Mouse (Mus musculus) stomach, embryonic 14.5 days (tissue): Measurements from ENCODE around the gene Qars. TPM values are rescaled to one million over a fixed set of nuclear protein-coding genes. Genes with fewer than 3 reads are reported as not detected.

Experiments used
- ATAC-seq: fragments of 200-750 bp; cut with Nextera tagmentation; 2 replicates; pipeline ENCODE4 v1.8.0; 2017; ENCODE audit warnings: low read depth, moderate TSS enrichment; ENCODE audit not compliant: insufficient number of reproducible peaks, insufficient read depth, low FRiP score
- H3K27ac ChIP-seq: fragments of 300-500 bp; sonication (generic); 2 replicates; pipeline ENCODE4 v1.5.1; 2014; ENCODE audit warnings: mild to moderate bottlenecking, low read length, moderate library complexity, mixed read lengths
- H3K27me3 ChIP-seq: fragments of 300-500 bp; sonication (generic); 2 replicates; pipeline ENCODE4 v1.6.1; 2014; ENCODE audit warnings: low read length, control low read depth, mixed read lengths; ENCODE audit not compliant: control insufficient read depth, insufficient read depth
- H3K36me3 ChIP-seq: fragments of 300-500 bp; sonication (generic); 2 replicates; pipeline ENCODE4 v1.6.1; 2014; ENCODE audit warnings: mild to moderate bottlenecking, control low read depth, low read length, moderate library complexity, mixed read lengths; ENCODE audit not compliant: control insufficient read depth, insufficient read depth
- H3K4me1 ChIP-seq: fragments of 300-500 bp; sonication (generic); 2 replicates; pipeline ENCODE4 v1.6.1; 2014; ENCODE audit warnings: low read length, control low read depth, mixed read lengths; ENCODE audit not compliant: control insufficient read depth, insufficient read depth
- H3K4me2 ChIP-seq: fragments of 300-500 bp; sonication (generic); replicated peaks from 2 replicates; pipeline ENCODE4 v1.6.1; 2014; ENCODE audit warnings: low read depth, low read length, control low read depth
- H3K4me3 ChIP-seq: fragments of 300-500 bp; sonication (generic); 2 replicates; pipeline ENCODE4 v1.5.1; 2014; ENCODE audit warnings: low read depth, low read length, control low read depth
- H3K9ac ChIP-seq: fragments of 300-500 bp; sonication (generic); replicated peaks from 2 replicates; pipeline ENCODE4 v1.6.1; 2014; ENCODE audit warnings: low read depth, mild to moderate bottlenecking, control low read depth, low read length, moderate library complexity, mixed read lengths
- H3K9me3 ChIP-seq: fragments of 300-500 bp; sonication (generic); 2 replicates; pipeline ENCODE4 v1.6.1; 2016; ENCODE audit warnings: low read depth, low read length, control low read depth; ENCODE audit not compliant: control insufficient read depth
- WGBS: fragments of 180-500 bp; shearing (Covaris S2); extraction: QIAGEN DNeasy Blood & Tissue Kit; methylation state at CpG from one replicate; pipeline ENCODE4 v1.1.7; 2014; 5-methylcytosine and 5-hydroxymethylcytosine counted together
- polyA plus RNA-seq: library from polyadenylated mRNA; unstranded; fragments of >200 nt; fragmentation: Nextera tagmentation; extraction: Ambion mirVana; gene quantifications from 2 replicates; pipeline ENCODE4 v1.2.1, GENCODE M21; 2014

Gene Qars
- polyA plus RNA-seq, 1 experiment from 2014 or later = 114 TPM

GRCm38 (mm10) chr9:108530954-108531353, 23.4 kb downstream of the Qars start:
- ATAC-seq = no peak
- no peaks in the 10 kb centered on the region for H3K4me1 ChIP-seq
- H3K27me3 ChIP-seq = no peaks in the 10 kb centered on the region
- no peak overlapping the region for H3K4me3 ChIP-seq
- no peak overlapping the region for H3K9ac ChIP-seq
- WGBS = 84% methylated on average over 1 of the region's 1 CpGs
- no peak overlapping the region for H3K4me2 ChIP-seq
- no peaks in the 10 kb centered on the region for H3K9me3 ChIP-seq
- peaks cover 62% of the 10 kb centered on the region for H3K36me3 ChIP-seq
- H3K27ac ChIP-seq = no peak overlapping the region

- no peaks in the 10 kb centered on the region for H3K27me3 ChIP-seq
- H3K9me3 ChIP-seq = no peaks in the 10 kb centered on the region
- no peak overlapping the region for H3K27ac ChIP-seq
- no peak for ATAC-seq
- no peaks in the 10 kb centered on the region for H3K4me1 ChIP-seq
- no peak overlapping the region for H3K4me2 ChIP-seq
- H3K9ac ChIP-seq = no peak overlapping the region
- no peak overlapping the region for H3K4me3 ChIP-seq
- 94% methylated on average over 1 of the region's 1 CpGs for WGBS
- peaks cover 64% of the 10 kb centered on the region for H3K36me3 ChIP-seq
These were observed 24.0 kb downstream of the Qars start for GRCm38 (mm10) chr9:108531496-108531895.

GRCm38 (mm10) chr9:108540846-108541245, 33.3 kb downstream of the Qars start:
- Histone ChIP-seq H3K4me3 (no peak overlapping the region), H3K9me3 (no peaks in the 10 kb centered on the region), H3K4me1 (no peaks in the 10 kb centered on the region), H3K9ac (no peak overlapping the region), H3K27ac (no peak overlapping the region), H3K36me3 (peaks cover 68% of the 10 kb centered on the region), H3K27me3 (no peaks in the 10 kb centered on the region), H3K4me2 (no peak overlapping the region)
- no peak for ATAC-seq

- H3K9ac ChIP-seq = no peak overlapping the region
- no peak overlapping the region for H3K27ac ChIP-seq
- H3K27me3 ChIP-seq = no peaks in the 10 kb centered on the region
- H3K4me3 ChIP-seq = no peak overlapping the region
- no peaks in the 10 kb centered on the region for H3K9me3 ChIP-seq
- H3K4me2 ChIP-seq = no peak overlapping the region
- ATAC-seq = no peak
- H3K36me3 ChIP-seq = peaks cover 75% of the 10 kb centered on the region
- 92% methylated on average over 3 of the region's 3 CpGs for WGBS
- H3K4me1 ChIP-seq = no peaks in the 10 kb centered on the region
These were observed 38.5 kb downstream of the Qars start for GRCm38 (mm10) chr9:108545986-108546385.

- H3K4me1 ChIP-seq = no peaks in the 10 kb centered on the region
- no peak overlapping the region for H3K4me2 ChIP-seq
- ATAC-seq = no peak
- no peaks in the 10 kb centered on the region for H3K27me3 ChIP-seq
- H3K27ac ChIP-seq = no peak overlapping the region
- 94% methylated on average over 1 of the region's 1 CpGs for WGBS
- no peaks in the 10 kb centered on the region for H3K9me3 ChIP-seq
- H3K36me3 ChIP-seq = peaks cover 70% of the 10 kb centered on the region
- no peak overlapping the region for H3K4me3 ChIP-seq
- H3K9ac ChIP-seq = no peak overlapping the region
These were observed 39.4 kb downstream of the Qars start for GRCm38 (mm10) chr9:108546875-108547274.

- H3K9me3 ChIP-seq = no peaks in the 10 kb centered on the region
- H3K4me1 ChIP-seq = peaks cover 6% of the 10 kb centered on the region; the same call in 1 of the 2 replicates
- H3K4me3 ChIP-seq = no peak overlapping the region
- H3K9ac ChIP-seq = no peak overlapping the region
- WGBS = 88% methylated on average over 4 of the region's 4 CpGs
- no peaks in the 10 kb centered on the region for H3K27me3 ChIP-seq
- ATAC-seq = no peak
- H3K4me2 ChIP-seq = no peak overlapping the region
- peaks cover 64% of the 10 kb centered on the region for H3K36me3 ChIP-seq
- H3K27ac ChIP-seq = no peak overlapping the region
These were observed 51.7 kb downstream of the Qars start for GRCm38 (mm10) chr9:108559169-108559568.

- Histone ChIP-seq H3K4me2 (peak within 1 kb of the TSS; percentile 81), H3K9ac (peak within 1 kb of the TSS; percentile 68), H3K4me1 (peaks cover 6% of the 10 kb centered on the region; the same call in 1 of the 2 replicates), H3K36me3 (peaks cover 58% of the 10 kb centered on the region), H3K9me3 (no peaks in the 10 kb centered on the region), H3K27me3 (no peaks in the 10 kb centered on the region), H3K27ac (no peak within 1 kb of the TSS; the same call in 1 of the 2 replicates), H3K4me3 (peak within 1 kb of the TSS; percentile 63)
- ATAC-seq = peak; percentile 99
- 0% methylated on average over 53 of the region's 53 CpGs for WGBS
These were observed 52.8 kb downstream of the Qars start, which contains the start of gene Impdh2 for GRCm38 (mm10) chr9:108560227-108560841. Gene Impdh2 (plus strand): TSS chr9:108560286.

GRCm38 (mm10) chr9:108563671-108564070, 56.2 kb downstream of the Qars start:
- H3K4me2 ChIP-seq = no peak overlapping the region
- H3K36me3 ChIP-seq = peaks cover 37% of the 10 kb centered on the region
- no peak overlapping the region for H3K9ac ChIP-seq
- WGBS = 93% methylated on average over 8 of the region's 8 CpGs
- H3K4me3 ChIP-seq = no peak overlapping the region
- no peaks in the 10 kb centered on the region for H3K9me3 ChIP-seq
- H3K4me1 ChIP-seq = peaks cover 20% of the 10 kb centered on the region
- H3K27me3 ChIP-seq = no peaks in the 10 kb centered on the region
- H3K27ac ChIP-seq = no peak overlapping the region
- no peak for ATAC-seq

- Histone ChIP-seq H3K36me3 (peaks cover 32% of the 10 kb centered on the region), H3K4me3 (no peak overlapping the region), H3K9me3 (no peaks in the 10 kb centered on the region), H3K4me2 (no peak overlapping the region), H3K27ac (no peak overlapping the region), H3K4me1 (peaks cover 20% of the 10 kb centered on the region), H3K27me3 (no peaks in the 10 kb centered on the region), H3K9ac (no peak overlapping the region)
- no peak for ATAC-seq
- 82% methylated on average over 7 of the region's 7 CpGs for WGBS
These were observed 56.6 kb downstream of the Qars start for GRCm38 (mm10) chr9:108564131-108564530.
